Mouse (Mus musculus) kidney, postnatal 10 days (tissue): Measurements from ENCODE around the gene Slc25a25.

Experiments
- DNase-seq: peaks from one replicate; pipeline ENCODE4 v3.0.0; 2021; ENCODE audit warnings: mixed read lengths

Slc25a25 gene

GRCm38 (mm10) chr2:32458300-32458699 lies 7.1 kb upstream of the Slc25a25 start:
- no peak for DNase-seq

GRCm38 (mm10) chr2:32455101-32455500 lies 3.9 kb upstream of the Slc25a25 start:
- no peak for DNase-seq

DNA sequence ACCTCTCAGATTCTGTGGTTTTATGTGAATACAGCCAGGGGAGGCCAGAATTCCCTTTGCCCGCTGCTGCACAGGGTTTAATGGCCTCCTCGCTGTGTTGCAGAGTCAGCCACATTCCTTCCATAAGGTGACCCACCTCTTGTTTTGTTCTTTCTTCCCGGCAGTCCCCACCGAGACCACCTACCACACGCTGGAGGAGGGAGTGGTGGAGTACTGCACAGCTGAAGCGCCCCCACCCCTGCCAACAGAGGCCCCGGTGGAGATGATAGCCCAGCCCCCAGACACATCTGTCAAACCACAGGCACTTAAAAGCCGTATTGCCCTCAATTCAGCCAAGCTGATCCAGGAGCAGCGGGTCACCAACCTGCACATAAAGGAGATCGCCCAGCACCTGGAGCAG lies 3.4 kb upstream of the Slc25a25 start:
- DNase-seq: no peak

DNA sequence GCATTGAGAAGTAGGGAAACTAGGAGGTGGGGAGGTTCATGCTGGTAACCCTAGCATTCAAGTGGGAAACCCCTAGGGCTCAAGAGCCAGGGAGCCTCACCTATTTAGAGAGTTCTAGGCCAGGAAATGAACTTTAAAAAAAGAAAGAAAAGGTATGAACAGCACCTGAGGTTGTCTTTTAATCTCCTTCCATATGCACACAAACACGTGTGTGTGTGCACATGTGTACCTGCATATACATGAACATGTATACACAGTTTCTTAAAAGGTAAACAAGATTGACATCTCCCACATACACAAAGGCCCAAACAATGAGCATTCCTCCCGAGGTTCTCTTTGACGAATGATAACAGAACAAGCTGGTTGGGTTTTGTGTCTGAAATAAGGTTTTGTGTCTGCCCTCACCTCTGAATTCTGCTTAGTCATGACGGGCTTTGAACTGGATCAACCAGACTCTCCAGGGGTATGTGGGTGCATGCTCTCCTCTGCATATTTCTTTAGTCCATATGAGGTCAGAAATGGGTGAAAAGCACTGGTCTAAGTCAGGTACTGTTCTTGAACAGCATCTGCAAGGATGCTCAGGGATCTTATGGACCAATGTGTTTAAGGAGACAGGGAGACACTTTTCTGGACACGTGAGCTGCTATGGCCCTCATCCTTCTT lies 2.5 kb upstream of the Slc25a25 start:
- DNase-seq: no peak

DNA sequence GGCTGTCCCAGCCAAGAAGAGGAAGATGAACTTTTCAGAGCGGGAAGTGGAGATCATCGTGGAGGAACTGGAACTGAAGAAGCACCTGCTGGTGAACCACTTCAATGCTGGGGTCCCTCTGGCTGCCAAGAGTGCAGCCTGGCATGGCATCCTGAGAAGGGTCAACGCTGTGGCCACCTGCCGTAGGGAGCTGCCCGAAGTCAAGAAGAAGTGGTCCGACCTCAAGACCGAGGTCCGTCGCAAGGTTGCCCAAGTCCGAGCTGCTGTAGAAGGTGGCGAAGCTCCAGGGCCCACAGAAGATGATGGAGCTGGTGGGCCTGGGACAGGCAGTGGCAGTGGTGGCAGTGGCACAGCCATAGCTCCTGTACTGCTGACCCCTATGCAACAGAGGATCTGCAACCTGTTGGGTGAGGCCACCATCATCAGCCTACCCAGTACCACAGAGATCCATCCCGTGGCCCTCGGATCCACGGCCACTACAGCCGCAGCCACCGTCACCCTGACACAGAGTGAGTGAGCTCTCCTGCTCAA lies 1.3 kb upstream of the Slc25a25 start:
- DNase-seq: peak; percentile 43

DNA sequence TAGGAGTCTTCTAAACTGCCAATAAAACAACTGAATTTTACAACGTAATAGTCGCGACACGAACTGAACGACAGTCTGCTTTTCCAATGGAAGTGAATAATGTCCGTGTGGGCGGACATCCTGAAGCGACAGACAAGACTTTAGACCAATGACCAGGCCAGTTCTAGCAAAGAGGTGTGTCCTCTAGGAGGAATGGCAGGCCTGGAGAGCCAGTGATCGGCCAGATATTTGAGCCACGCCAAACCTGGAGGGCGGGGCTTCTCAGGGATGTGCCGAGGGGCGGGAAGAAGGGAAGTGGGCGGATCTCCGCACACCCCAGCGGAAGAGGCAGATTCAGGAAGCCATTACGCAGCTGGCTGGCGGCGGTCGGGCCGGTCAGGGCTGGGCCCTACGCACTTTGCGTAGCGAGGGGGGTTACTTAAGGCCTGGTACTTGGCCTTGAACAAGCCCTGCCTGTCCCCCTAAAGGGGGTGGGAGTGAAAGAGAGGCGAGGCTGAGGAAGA lies 676 bp upstream of the Slc25a25 start:
- DNase-seq: peak; percentile 98

DNA sequence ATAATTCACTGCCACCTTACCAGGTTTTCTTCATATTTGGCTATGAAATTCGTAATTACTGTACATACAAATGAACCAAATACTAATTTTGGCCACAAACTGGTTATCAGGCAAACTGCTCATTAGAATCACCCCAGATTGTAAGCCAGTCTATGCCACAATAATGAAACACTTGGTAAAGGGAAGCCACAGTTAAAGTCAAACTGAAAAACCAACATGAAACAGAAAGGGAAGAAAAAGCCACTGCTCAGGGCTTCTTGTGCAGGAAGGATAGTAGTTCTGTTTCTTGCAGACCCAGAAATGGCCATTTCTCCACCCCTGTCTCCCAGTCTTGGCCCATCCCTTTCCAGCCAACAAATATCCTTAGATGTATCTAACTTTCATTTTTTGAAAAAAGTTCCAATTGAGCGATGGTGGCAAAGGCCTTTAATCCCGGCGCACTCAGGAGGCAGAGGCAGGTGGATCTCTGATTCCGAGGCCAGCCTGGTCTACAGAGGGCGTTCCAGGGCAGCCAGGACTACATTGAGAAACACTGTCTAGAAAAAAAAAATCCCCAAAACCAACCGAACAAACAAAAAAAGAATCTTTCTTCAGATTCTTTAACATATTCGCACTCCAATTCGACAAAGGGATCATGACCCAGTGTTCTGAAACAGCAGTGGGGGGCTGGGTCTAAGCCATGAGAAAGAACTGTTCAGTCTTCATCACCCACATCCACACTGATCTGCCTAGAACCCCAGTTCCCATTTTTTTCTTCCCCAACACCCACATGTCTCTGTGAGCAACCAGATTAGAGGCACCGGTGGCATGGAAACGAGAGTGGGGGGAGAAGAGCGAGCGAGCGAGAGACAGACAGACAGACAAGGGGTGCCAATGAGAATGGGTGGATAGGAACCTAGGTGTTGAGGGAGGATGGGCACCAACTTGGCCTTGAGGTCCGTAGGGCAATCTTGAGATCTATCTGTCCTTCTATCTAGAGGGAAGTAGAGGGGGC lies 1.2 kb downstream of the Slc25a25 start, which contains the start of gene Naif1:
Gene Naif1, plus strand, starts transcription at position 697 of the 994 bp plus-strand sequence.
- DNase-seq: no peak

DNA sequence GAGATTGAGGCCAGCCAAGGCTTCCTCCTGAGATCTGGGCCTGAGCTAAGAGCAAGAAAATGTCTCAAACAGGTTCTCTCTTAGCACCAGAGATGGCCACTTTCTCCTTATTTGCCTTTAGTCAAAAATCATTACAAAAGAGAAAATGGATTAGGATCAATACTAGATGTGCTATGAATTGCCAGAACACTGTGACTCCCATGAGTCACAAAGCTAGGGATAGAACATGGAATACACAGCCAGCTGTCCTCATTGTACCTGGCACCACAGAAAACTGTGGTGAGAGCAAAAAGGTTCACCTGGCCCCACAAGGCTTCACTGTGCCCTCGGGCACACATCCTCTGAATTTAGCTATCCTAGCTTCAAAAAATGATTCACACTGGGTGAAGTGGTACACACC lies 2.8 kb downstream of the Slc25a25 start:
- no peak for DNase-seq

DNA sequence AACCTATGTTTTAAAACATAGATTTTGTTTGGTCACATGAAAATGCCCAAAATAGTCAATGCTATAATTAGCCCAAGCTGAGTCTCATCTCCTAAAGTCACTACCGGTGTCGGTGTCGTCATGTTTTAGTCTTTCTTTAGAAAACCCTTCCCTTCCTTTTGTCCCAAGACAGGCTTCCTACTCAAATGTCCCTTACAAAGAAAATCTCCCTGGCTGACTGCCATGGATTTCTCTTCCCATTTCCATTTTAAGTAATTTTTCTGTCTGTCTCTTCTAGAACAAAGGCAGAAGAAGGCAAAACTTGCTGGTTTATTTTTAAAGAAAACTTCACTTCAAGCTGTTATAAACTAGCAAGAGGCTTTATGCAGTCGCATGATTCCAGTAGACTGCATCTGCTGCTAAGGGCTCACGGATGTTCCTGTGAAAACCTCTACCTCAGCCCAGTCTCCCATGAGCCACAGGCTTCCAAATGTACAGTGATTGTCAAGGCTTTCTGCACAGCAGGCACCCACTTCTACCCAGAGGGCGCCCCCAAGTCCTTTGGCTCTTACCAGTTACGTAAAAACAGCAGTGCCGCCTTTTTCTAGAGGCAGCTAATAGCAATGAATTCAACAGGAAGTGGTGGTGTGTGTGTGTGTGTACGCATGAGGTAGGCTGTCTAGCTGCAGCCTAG lies 3.8 kb downstream of the Slc25a25 start:
- peak; percentile 63 for DNase-seq

DNA sequence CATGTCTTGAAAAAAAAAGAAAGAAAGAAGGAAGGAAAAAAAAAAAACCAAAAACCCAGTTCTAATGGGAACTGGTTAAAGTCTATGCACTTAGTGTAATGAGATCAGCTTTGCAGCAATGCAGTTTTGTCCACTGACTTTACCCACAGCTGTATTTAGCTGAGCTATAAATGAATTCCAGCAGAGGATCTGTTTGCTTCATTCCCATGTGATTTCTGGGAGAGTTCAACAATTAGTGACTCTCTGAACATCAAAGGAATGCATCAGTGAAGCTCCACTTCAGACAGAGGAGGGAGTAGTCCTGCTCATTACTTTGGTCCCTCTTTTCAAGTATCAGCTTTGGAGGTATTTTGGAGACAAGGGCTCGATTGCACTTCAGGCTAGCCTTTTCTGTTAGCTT lies 5.7 kb downstream of the Slc25a25 start:
- no peak for DNase-seq

DNA sequence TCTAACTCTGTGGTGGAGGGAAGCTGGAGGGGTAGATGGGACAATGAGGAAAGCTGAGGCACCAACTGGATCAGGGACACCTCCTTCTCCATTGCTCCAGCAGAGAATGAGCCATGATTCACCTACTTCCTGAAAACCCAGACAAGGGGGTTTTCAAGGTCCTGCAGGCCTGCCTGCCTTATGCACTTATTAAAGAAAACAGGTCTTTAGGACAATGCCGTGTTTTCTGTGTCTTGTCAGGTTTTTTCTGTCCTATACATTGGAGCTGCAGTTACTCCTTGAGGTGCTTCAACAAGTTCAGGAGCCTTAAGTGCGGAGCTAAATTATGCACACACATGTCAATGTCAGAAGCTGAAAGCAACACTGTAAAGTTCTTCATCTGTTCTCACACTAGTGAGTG lies 9.7 kb downstream of the Slc25a25 start:
- DNase-seq: no peak

GRCm38 (mm10) chr2:32440632-32441031 lies 10.6 kb downstream of the Slc25a25 start:
- no peak for DNase-seq

GRCm38 (mm10) chr2:32440164-32440563 lies 11.1 kb downstream of the Slc25a25 start:
- DNase-seq: no peak

DNA sequence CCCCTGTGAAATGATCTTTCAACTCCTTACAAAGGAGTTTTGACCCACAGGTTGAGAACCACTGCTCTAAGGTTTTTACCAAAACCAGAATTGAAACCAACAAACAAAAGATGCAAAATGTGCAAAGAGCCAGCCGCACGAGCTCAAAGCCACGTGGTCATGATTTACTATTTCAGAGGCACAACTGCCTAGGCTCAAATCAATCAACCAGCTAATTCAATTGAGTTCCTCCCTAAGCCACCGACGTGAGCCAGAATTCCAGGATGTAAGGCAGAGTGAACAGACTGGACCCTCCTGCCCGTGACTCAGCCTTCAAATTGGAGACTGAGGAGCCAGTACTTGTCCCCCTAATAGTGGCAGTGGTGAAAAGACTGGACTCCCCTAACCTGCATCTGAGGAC lies 12.1 kb downstream of the Slc25a25 start:
- DNase-seq: no peak

DNA sequence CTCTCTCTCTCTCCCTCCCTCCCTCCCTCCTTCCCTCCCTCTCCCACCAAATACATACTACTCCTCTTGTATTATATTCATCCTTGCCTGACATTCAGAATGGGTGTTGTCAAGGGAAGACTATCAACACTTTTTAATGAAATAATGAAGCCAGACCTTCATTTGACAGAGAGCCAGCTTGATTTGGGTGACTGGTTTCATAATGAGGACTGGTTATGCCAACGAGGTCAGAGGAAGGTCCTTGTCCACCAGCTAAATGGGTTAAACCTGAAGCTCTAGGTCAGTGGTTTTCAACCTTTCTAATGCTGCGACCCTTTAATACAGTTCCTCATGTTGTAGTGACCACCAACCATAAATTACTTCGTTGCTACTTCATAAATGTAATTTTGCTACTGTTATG lies 12.5 kb downstream of the Slc25a25 start:
- no peak for DNase-seq

DNA sequence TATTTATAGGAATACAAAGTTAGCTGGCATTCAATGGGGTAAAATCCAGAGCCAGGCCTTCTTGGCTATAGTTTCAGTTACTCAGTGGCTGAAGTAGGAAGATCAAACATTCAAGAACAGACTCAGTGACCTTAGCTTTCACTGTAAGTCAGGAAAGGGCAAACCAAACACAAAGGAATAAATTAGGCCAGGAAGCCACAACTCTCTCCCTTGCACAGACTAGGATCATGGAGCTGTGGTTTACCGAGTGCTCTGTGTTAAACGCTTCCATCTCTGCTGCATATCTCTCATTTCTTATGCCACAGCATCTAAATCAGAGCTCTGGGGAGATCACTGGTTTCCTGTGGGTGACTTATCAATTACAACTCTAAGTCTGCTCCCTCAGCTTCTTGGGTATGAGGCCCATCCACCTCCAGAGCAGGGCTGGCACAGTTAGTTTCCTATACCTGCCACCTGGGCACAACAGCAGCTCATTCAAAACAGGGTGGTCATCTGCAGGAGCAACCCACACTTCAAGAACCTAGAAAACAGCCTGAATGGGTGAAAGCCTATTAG lies 13.6 kb downstream of the Slc25a25 start:
- no peak for DNase-seq

GRCm38 (mm10) chr2:32436686-32437372 lies 14.4 kb downstream of the Slc25a25 start:
- DNase-seq: peak; percentile 46

DNA sequence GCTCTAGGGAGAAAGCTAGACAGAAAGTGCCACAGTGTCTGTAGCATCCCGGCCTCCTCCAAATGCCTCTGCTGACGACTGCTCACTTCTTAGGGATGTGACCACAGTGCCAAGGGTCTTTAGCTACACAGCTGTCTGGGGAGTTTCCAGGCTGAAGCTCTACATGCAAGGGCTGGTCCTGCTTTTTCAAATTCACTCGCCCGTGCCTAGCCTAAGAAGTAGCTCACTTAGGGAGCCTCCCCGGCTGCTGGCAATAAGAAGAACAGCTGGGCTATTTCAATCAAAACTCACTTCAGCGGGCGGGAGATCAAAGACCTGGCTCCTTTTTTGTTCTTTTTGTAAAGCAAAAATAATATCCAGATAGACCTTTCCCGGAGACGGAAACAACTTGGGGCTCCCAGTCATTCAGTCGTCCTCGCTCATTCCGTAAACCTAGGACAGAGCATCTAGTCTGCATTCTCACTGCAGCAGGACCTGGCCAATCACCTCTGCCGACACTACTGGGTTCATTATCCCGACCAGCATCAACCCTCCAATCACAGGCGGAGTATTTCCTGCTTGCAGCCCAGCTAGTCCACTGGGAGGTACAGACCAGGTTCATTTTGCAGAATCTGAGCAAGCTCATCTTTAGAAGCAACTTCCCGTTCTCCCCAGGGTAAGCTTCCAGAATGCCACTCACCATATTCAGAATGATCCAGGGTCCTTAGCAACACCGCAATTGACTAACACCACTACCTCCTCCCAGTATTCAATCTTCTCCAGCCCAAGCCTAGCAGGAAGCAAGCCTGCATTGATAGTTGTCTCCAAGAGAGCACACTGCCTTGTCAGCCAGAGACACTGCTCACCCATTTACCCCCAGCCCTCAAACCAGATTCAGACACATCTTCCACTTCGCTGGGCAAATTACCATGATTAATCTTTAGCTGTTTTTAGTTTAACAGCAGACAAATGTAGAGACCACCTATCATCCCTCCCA lies 20.3 kb downstream of the Slc25a25 start:
- DNase-seq: peak; percentile 84

DNA sequence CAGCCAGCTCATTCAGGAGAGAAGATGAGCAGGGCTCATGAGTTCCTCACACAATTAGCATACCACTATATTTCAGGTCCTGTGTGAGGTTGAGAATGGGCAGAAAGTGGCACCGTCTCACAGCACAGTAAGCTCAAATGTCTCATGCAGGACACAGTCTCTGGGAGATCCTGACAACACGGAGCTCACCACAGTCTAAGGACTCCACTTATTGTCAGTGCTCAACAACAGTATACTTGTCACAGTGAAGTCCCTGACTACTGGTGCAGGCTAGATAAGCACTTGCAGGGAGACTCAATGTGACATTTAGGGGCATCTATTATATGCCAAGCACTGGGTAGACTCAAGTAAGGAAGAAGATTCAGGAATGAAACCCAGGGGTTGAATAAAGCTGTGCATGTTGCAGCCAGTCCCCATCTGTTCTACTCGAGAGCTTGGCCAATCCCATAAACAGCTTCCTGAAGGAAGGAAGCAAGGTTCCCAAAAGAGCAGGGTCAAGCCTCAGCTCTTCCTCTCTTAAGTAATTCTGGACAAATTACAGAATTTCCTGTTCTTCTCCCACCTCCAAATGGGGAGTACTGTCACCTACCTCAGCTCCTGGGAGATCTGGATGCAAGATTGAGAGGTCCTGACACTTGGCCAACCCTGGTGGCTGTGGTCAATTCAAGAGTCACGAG lies 21.9 kb downstream of the Slc25a25 start:
- no peak for DNase-seq

DNA sequence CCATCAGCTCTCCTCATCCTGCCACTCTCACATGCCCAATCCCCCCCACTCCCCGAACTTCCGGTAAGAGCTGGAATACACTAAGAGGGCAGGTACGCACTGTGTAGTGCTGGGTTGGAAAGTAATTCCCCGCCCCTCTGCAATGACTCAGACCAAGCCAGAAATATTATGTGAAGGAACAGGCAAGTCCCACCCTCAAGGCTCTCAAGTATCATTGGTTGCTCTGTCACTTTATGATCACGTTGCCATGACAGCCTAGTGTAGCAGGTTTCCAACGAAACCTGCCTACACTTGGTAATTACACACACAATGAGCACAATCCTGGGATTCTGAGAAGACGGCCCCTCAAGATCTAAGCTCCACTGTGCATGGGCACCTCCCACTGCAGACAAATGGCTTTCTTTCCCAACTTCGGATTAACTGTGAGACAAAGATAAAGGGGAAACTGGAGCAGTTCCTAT lies 23.0 kb downstream of the Slc25a25 start:
- DNase-seq: peak; percentile 50
